Mouse (Mus musculus): ENCODE measurements around the gene Dock6.

Dock6 gene

DNA sequence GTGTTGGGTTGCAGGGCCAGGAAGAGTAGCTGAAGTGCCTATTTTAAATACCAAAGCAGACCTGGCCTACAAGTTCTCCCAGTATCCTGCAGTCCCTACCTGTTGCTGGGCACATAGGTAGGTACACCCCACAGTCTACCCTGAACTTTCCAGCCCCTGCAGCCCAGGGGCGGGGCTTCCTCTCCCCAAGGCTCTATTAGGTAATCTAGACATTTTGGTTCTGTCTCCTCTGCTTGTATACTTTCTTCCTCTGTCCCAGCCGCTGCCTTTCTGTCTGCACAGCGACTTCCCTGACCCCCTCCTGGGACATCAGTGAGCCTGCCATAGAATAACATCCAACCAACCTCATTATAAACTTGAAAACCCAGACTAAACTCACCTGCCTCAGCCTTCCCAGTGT is 102.1 kb downstream of the Dock6 start:
- no peak for DNase-seq (ENCODE audit: low read depth, low spot score)

All from mesoderm, embryonic 11.5 days (tissue).